Mouse (Mus musculus): ENCODE results near the gene Arntl2. TPM values are rescaled to one million over a fixed set of nuclear protein-coding genes. Genes with fewer than 3 reads are reported as not detected.
A peak's percentile ranks its signal among the peaks of the same experiment; 100 is the strongest.

Arntl2 gene
- total and polyA plus RNA-seq, 2 experiments = 2.4 to 6.1 TPM

- Histone ChIP-seq H3K36me3 (ENCODE audit: control insufficient read depth, insufficient read depth, low read length) (no peaks in the 10 kb centered on the region), H3K9ac (ENCODE audit: low read depth, low read length) (no peak overlapping the region), H3K4me1 (ENCODE audit: control insufficient read depth, insufficient read depth, low read length) (peaks cover 4% of the 10 kb centered on the region; the same call in 1 of the 2 replicates), H3K27ac (replicated peaks; ENCODE audit: insufficient read depth, low read depth, low read length) (no peak overlapping the region), H3K4me3 (ENCODE audit: insufficient read depth, low read depth, low read length) (no peak overlapping the region), H3K27me3 (ENCODE audit: control insufficient read depth, insufficient read depth, low read length) (no peaks in the 10 kb centered on the region), H3K79me2 (ENCODE audit: control insufficient read depth, insufficient read depth, low read length) (no peaks in the 10 kb centered on the region)
- no peak for DNase-seq (ENCODE audit: extremely low read depth, low read depth, low spot score)
- 77% methylated on average over 3 of the region's 3 CpGs for WGBS
- TF ChIP-seq CTCF (IDR thresholded peaks at IDR 0.05; ENCODE audit: low read depth, low read length) = no peak
- TF ChIP-seq POLR2A (IDR thresholded peaks at IDR 0.05; ENCODE audit: extremely low read depth, insufficient read depth, low read length) = no peak
Measured at GRCm38 (mm10) chr6:146793527-146793926, 2.3 kb upstream of the Arntl2 start.

GRCm38 (mm10) chr6:146795166-146795923 lies 510 bp upstream of the Arntl2 start:
- no peaks in the 10 kb centered on the region for H3K27me3 ChIP-seq (ENCODE audit: control insufficient read depth, insufficient read depth, low read length)
- TF ChIP-seq POLR2A (IDR thresholded peaks at IDR 0.05; ENCODE audit: extremely low read depth, insufficient read depth, low read length) = no peak
- TF ChIP-seq CTCF (IDR thresholded peaks at IDR 0.05; ENCODE audit: low read depth, low read length) = no peak
- H3K36me3 ChIP-seq (ENCODE audit: control insufficient read depth, insufficient read depth, low read length) = no peaks in the 10 kb centered on the region
- H3K4me3 ChIP-seq (ENCODE audit: insufficient read depth, low read depth, low read length) = peak overlapping the region; percentile 60
- H3K4me1 ChIP-seq (ENCODE audit: control insufficient read depth, insufficient read depth, low read length) = peaks cover 4% of the 10 kb centered on the region; the same call in 1 of the 2 replicates
- WGBS = 9% methylated on average over 22 of the region's 22 CpGs
- no peak overlapping the region for H3K27ac ChIP-seq (replicated peaks; ENCODE audit: insufficient read depth, low read depth, low read length)
- peak overlapping the region; percentile 16; the same call in 1 of the 2 replicates for H3K9ac ChIP-seq (ENCODE audit: low read depth, low read length)
- DNase-seq (ENCODE audit: extremely low read depth, low read depth, low spot score) = peak; percentile 25
- H3K79me2 ChIP-seq (ENCODE audit: control insufficient read depth, insufficient read depth, low read length) = no peaks in the 10 kb centered on the region

GRCm38 (mm10) chr6:146797446-146797845 lies 1.6 kb downstream of the Arntl2 start:
- no peak overlapping the region for H3K9ac ChIP-seq (ENCODE audit: low read depth, low read length)
- TF ChIP-seq POLR2A (IDR thresholded peaks at IDR 0.05; ENCODE audit: extremely low read depth, insufficient read depth, low read length) (no peak), CTCF (IDR thresholded peaks at IDR 0.05; ENCODE audit: low read depth, low read length) (no peak)
- no peaks in the 10 kb centered on the region for H3K27me3 ChIP-seq (ENCODE audit: control insufficient read depth, insufficient read depth, low read length)
- 87% methylated on average over 5 of the region's 5 CpGs for WGBS
- no peak overlapping the region for H3K27ac ChIP-seq (replicated peaks; ENCODE audit: insufficient read depth, low read depth, low read length)
- DNase-seq (ENCODE audit: extremely low read depth, low read depth, low spot score) = no peak
- no peaks in the 10 kb centered on the region for H3K36me3 ChIP-seq (ENCODE audit: control insufficient read depth, insufficient read depth, low read length)
- no peaks in the 10 kb centered on the region for H3K79me2 ChIP-seq (ENCODE audit: control insufficient read depth, insufficient read depth, low read length)
- no peak overlapping the region for H3K4me3 ChIP-seq (ENCODE audit: insufficient read depth, low read depth, low read length)
- peaks cover 4% of the 10 kb centered on the region; the same call in 1 of the 2 replicates for H3K4me1 ChIP-seq (ENCODE audit: control insufficient read depth, insufficient read depth, low read length)

GRCm38 (mm10) chr6:146809991-146810390 lies 14.1 kb downstream of the Arntl2 start:
- peaks cover 3% of the 10 kb centered on the region; the same call in 1 of the 2 replicates for H3K36me3 ChIP-seq (ENCODE audit: control insufficient read depth, insufficient read depth, low read length)
- WGBS = 90% methylated on average over 6 of the region's 6 CpGs

GRCm38 (mm10) chr6:146813007-146813406 lies 17.2 kb downstream of the Arntl2 start:
- no peak overlapping the region for H3K27ac ChIP-seq (replicated peaks; ENCODE audit: insufficient read depth, low read depth, low read length)
- 90% methylated on average over 5 of the region's 5 CpGs for WGBS
- DNase-seq (ENCODE audit: extremely low read depth, low read depth, low spot score) = no peak
- H3K27me3 ChIP-seq (ENCODE audit: control insufficient read depth, insufficient read depth, low read length) = no peaks in the 10 kb centered on the region
- TF ChIP-seq POLR2A (IDR thresholded peaks at IDR 0.05; ENCODE audit: extremely low read depth, insufficient read depth, low read length) (no peak), CTCF (IDR thresholded peaks at IDR 0.05; ENCODE audit: low read depth, low read length) (no peak)
- no peaks in the 10 kb centered on the region for H3K4me1 ChIP-seq (ENCODE audit: control insufficient read depth, insufficient read depth, low read length)
- H3K79me2 ChIP-seq (ENCODE audit: control insufficient read depth, insufficient read depth, low read length) = no peaks in the 10 kb centered on the region
- H3K9ac ChIP-seq (ENCODE audit: low read depth, low read length) = no peak overlapping the region
- peaks cover 3% of the 10 kb centered on the region; the same call in 1 of the 2 replicates for H3K36me3 ChIP-seq (ENCODE audit: control insufficient read depth, insufficient read depth, low read length)
- H3K4me3 ChIP-seq (ENCODE audit: insufficient read depth, low read depth, low read length) = no peak overlapping the region

More at GRCm38 (mm10) chr6:146809991-146810390, 14.1 kb downstream of the Arntl2 start:
- H3K9ac ChIP-seq (ENCODE audit: low read depth, low read length) = no peak overlapping the region
- no peak overlapping the region for H3K27ac ChIP-seq (replicated peaks; ENCODE audit: insufficient read depth, low read depth, low read length)
- TF ChIP-seq CTCF (IDR thresholded peaks at IDR 0.05; ENCODE audit: low read depth, low read length) = no peak
- no peak for TF ChIP-seq POLR2A (IDR thresholded peaks at IDR 0.05; ENCODE audit: extremely low read depth, insufficient read depth, low read length)
- H3K27me3 ChIP-seq (ENCODE audit: control insufficient read depth, insufficient read depth, low read length) = no peaks in the 10 kb centered on the region
- H3K4me3 ChIP-seq (ENCODE audit: insufficient read depth, low read depth, low read length) = no peak overlapping the region
- no peak for DNase-seq (ENCODE audit: extremely low read depth, low read depth, low spot score)
- H3K79me2 ChIP-seq (ENCODE audit: control insufficient read depth, insufficient read depth, low read length) = no peaks in the 10 kb centered on the region
- H3K4me1 ChIP-seq (ENCODE audit: control insufficient read depth, insufficient read depth, low read length) = no peaks in the 10 kb centered on the region

Measured in liver, adult 2 months (tissue).